Mouse (Mus musculus) frontal cortex, adult 2 months (tissue): Measurements from ENCODE around the gene Pde4dip. TPM values are rescaled to one million over a fixed set of nuclear protein-coding genes. Genes with fewer than 3 reads are reported as not detected.

ENCODE experiments used
- DNase-seq, 2 experiments: peaks; one replicate each; pipeline ENCODE4 v3.0.0; 2022; ENCODE audit warnings: low spot score in 1 of 2; ENCODE audit errors: extremely low spot score in 1 of 2
- polyA plus RNA-seq: library from polyadenylated mRNA; depleted of rRNA; stranded (reverse); fragments of >200 nt; gene quantifications from 2 replicates; pipeline ENCODE4 v1.2.3, GENCODE M21; 2012; rRNA removed

Gene Pde4dip
- polyA plus RNA-seq, 1 experiment: 109 TPM

DNA sequence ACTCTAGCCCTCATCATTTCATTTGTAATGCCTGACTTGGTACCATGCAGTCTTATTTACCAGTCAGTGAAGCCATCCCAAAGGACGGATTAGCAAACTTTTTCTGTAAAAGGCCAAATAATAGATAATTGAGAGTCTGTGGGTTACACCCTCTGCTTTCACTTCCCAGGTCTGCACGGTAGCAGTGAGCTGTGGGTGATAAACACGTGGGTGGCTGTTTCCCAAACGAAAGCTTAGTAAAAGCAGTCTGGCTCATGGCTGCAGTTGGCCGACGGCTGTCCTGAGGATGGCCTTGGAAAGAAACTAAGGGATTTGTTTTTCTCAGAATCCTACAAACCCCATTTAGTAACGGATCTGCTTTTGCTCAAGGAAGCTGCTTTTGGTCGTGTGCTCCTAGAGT lies 227.3 kb downstream of the Pde4dip start:
- DNase-seq: no peak

DNA sequence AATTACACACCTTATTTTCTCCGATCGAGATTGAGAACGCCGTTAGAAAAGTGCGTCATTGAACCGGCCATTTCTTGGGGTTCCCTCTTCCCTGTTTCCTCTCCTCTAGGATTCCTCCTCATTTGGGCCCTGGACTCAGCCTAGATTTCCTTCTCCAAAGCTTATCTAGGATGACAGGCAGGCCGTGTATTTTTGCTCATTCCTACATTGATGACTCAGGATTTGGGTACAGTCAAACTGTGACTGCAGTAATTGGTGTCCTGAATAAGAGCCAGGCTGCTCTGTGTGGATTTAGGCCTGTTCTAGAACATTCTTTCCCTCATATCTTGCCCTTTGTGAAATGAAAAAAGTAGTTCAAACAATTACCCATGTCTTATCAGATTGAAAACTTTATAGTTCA lies 228.8 kb downstream of the Pde4dip start:
- DNase-seq: peak in 1 of 2 experiments; percentile 52

DNA sequence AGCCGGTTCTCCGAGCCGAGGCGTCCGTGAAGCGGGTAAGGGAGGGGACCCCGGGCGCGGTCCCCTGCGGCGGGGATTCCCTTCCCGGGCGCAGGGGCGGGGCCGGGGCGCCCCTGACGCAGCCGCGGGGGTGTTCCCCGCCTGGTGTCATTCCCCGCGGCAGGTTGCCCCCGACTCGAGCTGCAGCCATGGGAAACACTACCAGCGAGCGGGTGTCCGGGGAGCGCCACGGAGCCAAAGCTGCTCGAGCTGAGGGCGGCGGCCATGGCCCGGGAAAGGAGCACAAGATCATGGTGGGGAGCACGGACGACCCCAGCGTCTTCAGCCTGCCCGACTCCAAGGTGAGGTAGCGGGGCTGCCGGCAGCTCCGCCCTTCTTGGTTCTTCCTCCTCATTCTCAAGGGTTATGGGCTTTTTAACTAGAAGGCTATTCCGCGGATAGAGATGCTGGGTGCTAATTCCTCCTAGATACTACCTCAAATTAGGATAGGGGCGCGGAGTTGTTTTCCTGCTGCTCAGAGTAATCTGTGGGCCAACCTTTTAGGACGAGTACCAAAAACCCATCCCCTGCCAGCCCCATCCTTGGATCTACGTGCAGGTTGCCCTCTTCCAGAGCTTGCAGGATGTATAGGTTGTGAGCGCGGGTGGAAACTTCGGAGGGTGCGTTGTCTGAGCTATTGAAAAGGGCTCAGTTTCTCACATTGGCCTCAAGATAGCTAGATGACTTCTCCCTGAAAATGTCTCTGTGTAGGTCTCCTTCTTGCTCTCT lies 229.9 kb downstream of the Pde4dip start:
- DNase-seq: peak; percentile 38 to 65

DNA sequence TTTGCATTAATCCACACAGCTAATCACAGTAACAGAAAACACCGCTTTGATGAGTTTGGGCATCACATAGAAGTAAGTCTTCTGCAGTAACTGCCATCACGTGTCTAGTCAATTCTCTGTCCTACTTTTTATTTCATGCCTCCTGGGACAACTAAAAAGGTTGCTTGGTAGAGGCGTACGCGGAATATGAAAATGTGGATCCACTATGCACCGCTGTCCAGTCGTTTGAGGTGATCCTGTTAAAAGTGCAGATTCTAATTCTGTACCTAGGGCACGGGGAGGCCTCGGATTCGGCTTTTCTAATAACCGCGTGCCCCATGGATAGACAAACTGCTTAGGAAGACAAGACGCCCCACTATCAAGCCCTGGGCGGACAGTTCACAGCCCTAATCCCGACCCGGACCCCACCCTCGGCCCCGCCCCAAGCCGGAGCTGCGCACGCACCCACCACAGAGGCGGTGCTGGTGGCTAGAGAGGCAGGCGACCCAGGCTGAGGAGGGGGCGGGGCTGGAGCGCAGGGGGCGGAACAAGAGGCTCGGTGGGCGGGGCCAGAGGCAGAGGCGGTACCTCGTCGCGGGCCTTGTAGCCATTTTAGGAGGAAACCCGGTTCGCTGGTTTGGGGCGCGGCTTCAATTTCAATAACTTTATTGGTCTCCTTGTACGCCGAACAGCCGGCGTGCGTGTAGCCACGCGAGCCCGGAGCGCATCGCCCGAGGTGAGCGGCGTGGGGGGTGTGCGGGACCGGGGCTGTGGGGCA lies 230.7 kb downstream of the Pde4dip start, which contains the start of gene Prkab2:
Gene Prkab2, plus strand, starts transcription at position 539 of the 757 bp plus-strand sequence.
- DNase-seq: peak; percentile 98 to 99

DNA sequence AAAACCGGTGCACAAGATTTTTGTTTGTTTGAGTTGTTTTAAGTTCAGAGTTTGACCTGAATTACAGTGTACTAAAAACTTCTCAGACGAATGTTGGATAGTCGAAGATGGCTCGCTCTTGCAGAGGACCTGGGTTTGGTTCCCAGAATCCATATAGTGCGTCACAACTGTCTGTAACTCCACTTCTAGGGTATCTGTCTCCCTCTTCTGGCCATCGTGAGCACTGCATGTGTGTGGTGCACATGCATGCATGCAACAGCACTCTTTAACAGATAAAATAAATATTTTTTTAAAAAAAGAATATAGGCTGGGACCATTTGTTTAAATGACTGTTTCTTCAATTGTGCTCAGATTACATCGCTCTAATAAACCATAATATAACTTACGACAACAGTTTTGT lies 233.6 kb downstream of the Pde4dip start:
- DNase-seq: no peak

DNA sequence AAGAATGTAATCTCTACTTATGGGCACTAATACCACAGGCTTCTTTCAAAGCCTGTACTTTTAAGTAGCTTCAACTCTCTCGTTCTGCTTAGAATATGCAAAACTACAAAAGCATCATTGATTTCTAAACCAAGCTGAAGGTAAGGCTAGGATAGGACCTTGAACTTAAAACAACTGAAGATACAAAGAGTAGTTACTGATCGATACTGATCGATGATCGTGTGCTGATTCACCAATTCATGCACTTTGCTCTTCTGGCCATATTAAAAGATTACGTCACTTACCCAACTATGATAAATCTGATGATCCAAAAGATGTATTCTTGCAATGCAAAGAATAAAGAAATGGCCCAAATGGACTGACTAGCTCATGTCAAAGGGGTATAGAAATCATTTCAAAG lies 234.7 kb downstream of the Pde4dip start:
- no peak for DNase-seq

DNA sequence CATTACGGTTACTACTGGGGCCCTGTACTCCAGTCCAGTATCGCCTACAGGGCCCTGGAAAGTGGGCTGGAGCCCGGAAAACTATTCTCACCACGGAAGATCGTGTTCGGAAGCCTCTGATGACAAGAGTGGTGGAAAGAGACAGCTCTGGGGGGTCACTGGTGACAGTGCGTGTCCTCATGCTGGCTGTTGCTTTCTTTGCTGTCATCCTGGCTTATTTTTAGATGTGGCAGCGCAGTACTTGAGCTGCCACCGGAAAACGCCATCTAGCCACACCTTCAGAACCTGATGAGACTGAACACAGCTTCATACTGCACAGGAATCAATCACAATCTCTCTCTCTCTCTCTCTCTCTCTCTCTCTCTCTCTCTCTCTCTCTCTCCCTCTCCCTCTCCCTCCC lies 236.9 kb downstream of the Pde4dip start:
- DNase-seq: no peak

DNA sequence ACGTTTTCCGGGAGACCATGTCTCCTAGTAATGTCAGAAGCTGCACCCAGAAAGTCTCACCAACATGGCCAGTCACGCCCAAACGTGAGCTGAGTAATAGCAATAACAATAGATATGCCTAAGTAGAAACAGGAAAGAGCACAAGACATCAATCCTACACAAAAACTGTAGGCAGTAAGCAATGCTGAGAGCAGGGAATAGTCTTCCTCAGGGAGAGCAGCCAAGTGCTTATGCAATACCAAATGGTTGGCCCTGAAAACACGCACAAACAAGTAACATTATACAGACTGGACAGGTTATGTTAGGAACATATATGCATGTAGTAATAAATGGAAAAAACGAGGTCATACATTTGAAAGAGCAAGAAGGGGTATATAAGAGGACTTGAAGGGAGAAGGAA lies 239.0 kb downstream of the Pde4dip start:
- no peak for DNase-seq

DNA sequence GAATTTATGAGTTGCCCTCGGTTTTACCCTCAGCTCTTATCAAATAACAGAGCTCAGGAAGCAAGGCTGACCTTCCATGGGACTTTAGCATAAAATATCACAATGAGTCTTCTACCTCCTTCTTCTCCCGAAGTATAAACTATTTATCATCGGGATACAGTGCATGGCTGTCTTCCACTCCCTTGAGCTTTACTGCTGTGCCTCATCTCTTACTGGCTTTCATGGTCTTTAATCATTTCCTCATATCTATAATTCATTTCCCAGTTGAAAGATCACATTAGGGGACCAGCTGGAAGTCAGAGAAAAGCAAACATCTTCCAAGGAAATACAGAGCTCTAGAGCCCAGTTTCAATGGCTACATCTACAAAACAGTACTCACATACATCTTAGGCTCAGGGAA lies 239.5 kb downstream of the Pde4dip start:
- no peak for DNase-seq

DNA sequence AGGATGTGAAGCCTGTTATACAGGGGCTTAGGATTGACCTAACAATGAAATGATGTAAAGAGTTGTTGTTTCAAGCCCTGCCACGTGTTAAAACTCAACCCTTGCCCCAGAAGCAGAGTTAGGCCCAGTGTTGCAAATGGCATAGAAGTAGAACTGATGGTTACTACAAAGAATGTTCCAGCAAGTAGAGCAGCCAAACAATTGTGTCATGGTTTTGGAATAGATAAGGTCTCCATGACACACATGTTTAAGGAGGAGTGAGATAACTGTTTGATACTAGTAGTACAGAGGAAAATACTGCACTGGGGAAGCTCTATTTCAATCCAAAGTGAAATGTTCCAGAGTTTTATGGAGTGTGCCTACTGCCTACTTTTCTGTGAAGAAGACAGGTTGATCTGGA lies 240.0 kb downstream of the Pde4dip start:
- no peak for DNase-seq

DNA sequence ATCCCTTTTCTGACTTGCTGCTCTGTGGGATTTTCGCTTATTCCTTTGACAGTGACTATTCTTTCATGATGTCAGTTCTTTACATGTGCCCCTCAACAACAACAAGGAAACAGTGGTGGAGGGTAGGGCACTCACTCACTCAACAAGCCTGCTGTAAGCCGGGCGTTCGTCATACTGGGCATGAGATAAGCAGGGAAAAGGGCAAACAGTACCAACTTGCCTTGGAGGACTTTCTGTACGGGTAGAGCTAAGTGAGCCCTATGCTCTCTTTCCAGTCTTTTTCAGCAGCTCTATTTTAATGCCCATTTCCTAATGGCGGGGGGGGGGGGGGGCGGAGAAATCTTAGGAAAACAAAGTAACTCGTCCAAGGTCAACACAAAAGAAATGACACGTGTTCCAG lies 246.5 kb downstream of the Pde4dip start:
- no peak for DNase-seq

DNA sequence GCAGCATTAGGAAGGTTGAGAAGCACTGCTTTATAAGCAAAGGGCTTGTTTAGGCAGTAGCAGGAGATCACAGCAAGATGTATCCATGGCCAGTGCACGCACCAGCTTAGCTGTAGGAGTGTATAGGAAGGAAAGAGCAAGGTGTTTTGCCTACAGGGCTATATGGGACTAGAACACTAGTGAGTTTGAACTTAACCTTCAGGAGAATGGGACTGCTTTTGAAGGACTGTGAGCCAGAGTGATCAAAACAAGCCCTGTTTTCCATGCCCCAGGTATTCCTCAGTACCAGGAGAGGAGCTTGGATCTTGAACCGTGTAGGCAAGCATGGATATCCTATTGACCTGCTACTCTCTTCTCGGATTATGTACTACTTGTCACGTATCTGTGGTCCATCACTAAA lies 247.1 kb downstream of the Pde4dip start:
- no peak for DNase-seq

Other genes starting within 250 kb of the Pde4dip start
- gene Prkab2, start 230.5 kb downstream of the Pde4dip start, polyA plus RNA-seq: 25.0 and 26.1 TPM in 2 replicates
- not detected in 2 replicates for gene Gm17651, start 214.0 kb downstream of the Pde4dip start, polyA plus RNA-seq
- gene Sec22b, start 12.5 kb upstream of the Pde4dip start, polyA plus RNA-seq: 63.2 and 65.8 TPM in 2 replicates
- 12.4 and 14.5 TPM in 2 replicates for gene Notch2, start 124.8 kb upstream of the Pde4dip start, polyA plus RNA-seq